Mouse (Mus musculus) ES-Bruce4 (cell line): ENCODE measurements around the gene Pagr1b.

ENCODE experiments used
- CTCF ChIP-seq: IDR thresholded peaks from one replicate; pipeline ENCODE4 v1.8.1; 2011; ENCODE audit warnings: low read depth, low read length
- EP300 ChIP-seq: IDR thresholded peaks from 2 replicates; pipeline ENCODE4 v1.6.1; 2011; ENCODE audit warnings: low read depth, low read length; ENCODE audit not compliant: insufficient read depth
- POLR2A ChIP-seq: IDR thresholded peaks from one replicate; pipeline ENCODE4 v1.8.1; 2011; ENCODE audit warnings: low read length; ENCODE audit not compliant: insufficient read depth

- TF ChIP-seq CTCF: no peak
- TF ChIP-seq EP300: no peak
- TF ChIP-seq POLR2A: no peak
Observed at GRCm38 (mm10) chr7:127020031-127020430, 3.7 kb upstream of the Pagr1b start.
